Mouse (Mus musculus): ENCODE measurements around the gene Sh3rf3. TPM values are rescaled to one million over a fixed set of nuclear protein-coding genes. Genes with fewer than 3 reads are reported as not detected.
A peak's percentile ranks its signal among the peaks of the same experiment; 100 is the strongest.

Sh3rf3 gene
- polyA plus RNA-seq, 1 experiment from 2014 or later: 0.17 TPM

- no peak overlapping the region for H3K4me3 ChIP-seq (ENCODE audit: low read depth, low read length)
- H3K36me3 ChIP-seq (ENCODE audit: control insufficient read depth, insufficient read depth): no peaks in the 10 kb centered on the region
- no peak for ATAC-seq
- H3K27me3 ChIP-seq (replicated peaks; ENCODE audit: control insufficient read depth, insufficient read depth, low read length): no peaks in the 10 kb centered on the region
- H3K27ac ChIP-seq (ENCODE audit: low read depth, low read length): no peak overlapping the region
- no peaks in the 10 kb centered on the region for H3K4me1 ChIP-seq (replicated peaks; ENCODE audit: control insufficient read depth, insufficient read depth, low read length)
- no peak overlapping the region for H3K9ac ChIP-seq (ENCODE audit: low read depth, low read length)
- H3K9me3 ChIP-seq (ENCODE audit: control insufficient read depth): no peaks in the 10 kb centered on the region
- no peak for TF ChIP-seq CTCF (IDR thresholded peaks at IDR 0.05; ENCODE audit: low read depth)
- 86% methylated on average over 5 of the region's 5 CpGs for WGBS
- no peak overlapping the region for H3K4me2 ChIP-seq (replicated peaks; ENCODE audit: low read depth)
Observed at GRCm38 (mm10) chr10:58895431-58895830, 82.3 kb downstream of the Sh3rf3 start.

GRCm38 (mm10) chr10:58897009-58897543 is 83.9 kb downstream of the Sh3rf3 start:
- Histone ChIP-seq H3K9ac (ENCODE audit: low read depth, low read length) (no peak overlapping the region), H3K36me3 (ENCODE audit: control insufficient read depth, insufficient read depth) (no peaks in the 10 kb centered on the region), H3K9me3 (ENCODE audit: control insufficient read depth) (no peaks in the 10 kb centered on the region), H3K4me3 (ENCODE audit: low read depth, low read length) (no peak overlapping the region), H3K4me2 (replicated peaks; ENCODE audit: low read depth) (no peak overlapping the region), H3K4me1 (replicated peaks; ENCODE audit: control insufficient read depth, insufficient read depth, low read length) (no peaks in the 10 kb centered on the region), H3K27me3 (replicated peaks; ENCODE audit: control insufficient read depth, insufficient read depth, low read length) (no peaks in the 10 kb centered on the region), H3K27ac (ENCODE audit: low read depth, low read length) (no peak overlapping the region)
- WGBS: 72% methylated on average over 3 of the region's 3 CpGs
- no peak for ATAC-seq
- no peak for TF ChIP-seq CTCF (IDR thresholded peaks at IDR 0.05; ENCODE audit: low read depth)

- H3K27ac ChIP-seq (ENCODE audit: low read depth, low read length): no peak overlapping the region
- TF ChIP-seq CTCF (IDR thresholded peaks at IDR 0.05; ENCODE audit: low read depth): peak; percentile 39
- no peak overlapping the region for H3K9ac ChIP-seq (ENCODE audit: low read depth, low read length)
- WGBS: 26% methylated on average over 6 of the region's 6 CpGs
- H3K36me3 ChIP-seq (ENCODE audit: control insufficient read depth, insufficient read depth): no peaks in the 10 kb centered on the region
- H3K27me3 ChIP-seq (replicated peaks; ENCODE audit: control insufficient read depth, insufficient read depth, low read length): no peaks in the 10 kb centered on the region
- H3K4me1 ChIP-seq (replicated peaks; ENCODE audit: control insufficient read depth, insufficient read depth, low read length): no peaks in the 10 kb centered on the region
- ATAC-seq: no peak
- H3K9me3 ChIP-seq (ENCODE audit: control insufficient read depth): no peaks in the 10 kb centered on the region
- no peak overlapping the region for H3K4me3 ChIP-seq (ENCODE audit: low read depth, low read length)
- H3K4me2 ChIP-seq (replicated peaks; ENCODE audit: low read depth): no peak overlapping the region
Observed at GRCm38 (mm10) chr10:58905253-58905652, 92.1 kb downstream of the Sh3rf3 start.

GRCm38 (mm10) chr10:58907001-58907443 is 93.9 kb downstream of the Sh3rf3 start:
- Histone ChIP-seq H3K9me3 (ENCODE audit: control insufficient read depth) (no peaks in the 10 kb centered on the region), H3K4me1 (replicated peaks; ENCODE audit: control insufficient read depth, insufficient read depth, low read length) (no peaks in the 10 kb centered on the region), H3K36me3 (ENCODE audit: control insufficient read depth, insufficient read depth) (no peaks in the 10 kb centered on the region), H3K9ac (ENCODE audit: low read depth, low read length) (no peak overlapping the region), H3K4me2 (replicated peaks; ENCODE audit: low read depth) (no peak overlapping the region), H3K27ac (ENCODE audit: low read depth, low read length) (no peak overlapping the region), H3K27me3 (replicated peaks; ENCODE audit: control insufficient read depth, insufficient read depth, low read length) (no peaks in the 10 kb centered on the region), H3K4me3 (ENCODE audit: low read depth, low read length) (no peak overlapping the region)
- no peak for ATAC-seq
- TF ChIP-seq CTCF (IDR thresholded peaks at IDR 0.05; ENCODE audit: low read depth): no peak
- WGBS: 69% methylated on average over 5 of the region's 5 CpGs

- no peaks in the 10 kb centered on the region for H3K27me3 ChIP-seq (replicated peaks; ENCODE audit: control insufficient read depth, insufficient read depth, low read length)
- no peaks in the 10 kb centered on the region for H3K36me3 ChIP-seq (ENCODE audit: control insufficient read depth, insufficient read depth)
- H3K4me1 ChIP-seq (replicated peaks; ENCODE audit: control insufficient read depth, insufficient read depth, low read length): no peaks in the 10 kb centered on the region
- H3K27ac ChIP-seq (ENCODE audit: low read depth, low read length): no peak overlapping the region
- no peak overlapping the region for H3K4me3 ChIP-seq (ENCODE audit: low read depth, low read length)
- no peak for TF ChIP-seq CTCF (IDR thresholded peaks at IDR 0.05; ENCODE audit: low read depth)
- no peaks in the 10 kb centered on the region for H3K9me3 ChIP-seq (ENCODE audit: control insufficient read depth)
- H3K9ac ChIP-seq (ENCODE audit: low read depth, low read length): no peak overlapping the region
- H3K4me2 ChIP-seq (replicated peaks; ENCODE audit: low read depth): no peak overlapping the region
- WGBS: 87% methylated on average over 8 of the region's 8 CpGs
- ATAC-seq: no peak
Observed at GRCm38 (mm10) chr10:58908451-58908850, 95.3 kb downstream of the Sh3rf3 start.

- H3K36me3 ChIP-seq (ENCODE audit: control insufficient read depth, insufficient read depth): no peaks in the 10 kb centered on the region
- no peak overlapping the region for H3K27ac ChIP-seq (ENCODE audit: low read depth, low read length)
- H3K4me3 ChIP-seq (ENCODE audit: low read depth, low read length): no peak overlapping the region
- ATAC-seq: no peak
- no peak overlapping the region for H3K9ac ChIP-seq (ENCODE audit: low read depth, low read length)
- no peak for TF ChIP-seq CTCF (IDR thresholded peaks at IDR 0.05; ENCODE audit: low read depth)
- no peaks in the 10 kb centered on the region for H3K4me1 ChIP-seq (replicated peaks; ENCODE audit: control insufficient read depth, insufficient read depth, low read length)
- H3K27me3 ChIP-seq (replicated peaks; ENCODE audit: control insufficient read depth, insufficient read depth, low read length): no peaks in the 10 kb centered on the region
- H3K4me2 ChIP-seq (replicated peaks; ENCODE audit: low read depth): no peak overlapping the region
- WGBS: 65% methylated on average over 8 of the region's 8 CpGs
- H3K9me3 ChIP-seq (ENCODE audit: control insufficient read depth): no peaks in the 10 kb centered on the region
Observed at GRCm38 (mm10) chr10:58915301-58916245, 102.4 kb downstream of the Sh3rf3 start.

Data from intestine, postnatal 0 days (tissue).